Mouse (Mus musculus) CH12.LX (cell line): ENCODE measurements at regions not wholly inside any gene's neighbourhood (a gene's known extent, or its start where the extent isn't known, plus 50 kb on each side); places are given as distances from the start of the nearest gene placed in this dataset.

Source experiments
- DNase-seq: peaks from one replicate; pipeline ENCODE4 v3.0.0-alpha.2; 2013; ENCODE audit errors: extremely low read depth
- H3K27ac ChIP-seq: 2 replicates; pipeline ENCODE4 v1.5.1; 2012; ENCODE audit warnings: low read depth, mild to moderate bottlenecking, control low read depth, moderate library complexity; ENCODE audit not compliant: insufficient read depth
- H3K27me3 ChIP-seq: replicated peaks from 2 replicates; pipeline ENCODE3; 2012; ENCODE audit warnings: inconsistent platforms
- H3K36me3 ChIP-seq, 2 experiments: replicated peaks in 1 of 2; 2 replicates each; pipeline versions ENCODE3 to v1.6.1; 2012; ENCODE audit warnings: inconsistent platforms in 1 of 2, low read length in 1 of 2, mild to moderate bottlenecking in 1 of 2, mixed read lengths in 1 of 2, moderate library complexity in 1 of 2; ENCODE audit not compliant: control insufficient read depth in 1 of 2, insufficient read depth in 1 of 2
- H3K4me1 ChIP-seq, 2 experiments: 2 replicates each; pipeline ENCODE4 v1.6.1; 2012; ENCODE audit warnings: inconsistent platforms in 1 of 2, moderate library complexity in 1 of 2; ENCODE audit not compliant: insufficient read depth in 2 of 2, control insufficient read depth in 1 of 2
- H3K4me2 ChIP-seq: 2 replicates; pipeline ENCODE4 v1.6.1; 2012; ENCODE audit warnings: low read depth, mild to moderate bottlenecking, control low read depth; ENCODE audit not compliant: poor library complexity, insufficient read depth, severe bottlenecking
- H3K4me3 ChIP-seq, 3 experiments: fragments of 150-350 bp in 1 of 3; sonication (generic) in 1 of 3; replicated peaks in 1 of 3; 2 replicates each; pipeline versions ENCODE3 to v1.5.1; 2011 to 2012; ENCODE audit warnings: low read depth in 2 of 3, low read length in 2 of 3, mild to moderate bottlenecking in 2 of 3, moderate library complexity in 2 of 3, control low read depth in 1 of 3, improper control_type of control experiment in 1 of 3, inconsistent platforms in 1 of 3, mixed read lengths in 1 of 3; ENCODE audit not compliant: poor library complexity in 1 of 3
- H3K79me2 ChIP-seq: replicated peaks from 2 replicates; pipeline ENCODE4 v1.6.1; 2012; ENCODE audit warnings: mild to moderate bottlenecking, moderate library complexity; ENCODE audit not compliant: control insufficient read depth, poor library complexity, insufficient read depth, severe bottlenecking; ENCODE audit errors: extremely low read depth
- H3K9ac ChIP-seq: 2 replicates; pipeline ENCODE4 v1.6.1; 2012; ENCODE audit warnings: low read depth, mild to moderate bottlenecking, control low read depth, moderate library complexity; ENCODE audit not compliant: insufficient read depth
- H3K9me3 ChIP-seq: replicated peaks from 2 replicates; pipeline ENCODE3; 2012; ENCODE audit warnings: low read length, inconsistent platforms, mixed read lengths
- CHD2 ChIP-seq: IDR thresholded peaks from 2 replicates; pipeline ENCODE4 v1.6.1; 2011; ENCODE audit warnings: low read length, improper control_type of control experiment
- CTCF ChIP-seq, 2 experiments: IDR thresholded peaks in 1 of 2; conservative IDR thresholded peaks in 1 of 2; 2 replicates each; pipeline ENCODE4 v1.5.1; 2011 to 2012; ENCODE audit warnings: low read depth in 2 of 2, low read length in 2 of 2, improper control_type of control experiment in 1 of 2, inconsistent platforms in 1 of 2, mild to moderate bottlenecking in 1 of 2, moderate library complexity in 1 of 2
- E2F4 ChIP-seq: IDR thresholded peaks from 2 replicates; pipeline ENCODE4 v1.6.1; 2011; ENCODE audit warnings: low read depth, low read length, improper control_type of control experiment; ENCODE audit not compliant: insufficient replicate concordance
- ELF1 ChIP-seq: IDR thresholded peaks from 2 replicates; pipeline ENCODE4 v1.6.1; 2014; ENCODE audit warnings: low read depth, mild to moderate bottlenecking, inconsistent platforms, low read length, improper control_type of control experiment
- EP300 ChIP-seq: IDR thresholded peaks from 2 replicates; pipeline ENCODE4 v1.6.1; 2011; ENCODE audit warnings: low read length, improper control_type of control experiment
- GABPA ChIP-seq: IDR thresholded peaks from 2 replicates; pipeline ENCODE4 v1.6.1; 2012; ENCODE audit warnings: low read depth, low read length, improper control_type of control experiment, inconsistent platforms; ENCODE audit not compliant: insufficient replicate concordance
- HCFC1 ChIP-seq: IDR thresholded peaks from 2 replicates; pipeline ENCODE4 v1.6.1; 2012; ENCODE audit warnings: low read depth, mild to moderate bottlenecking, inconsistent platforms, low read length, improper control_type of control experiment
- JUN ChIP-seq: IDR thresholded peaks from 2 replicates; pipeline ENCODE4 v1.6.1; 2011; ENCODE audit warnings: low read depth, mild to moderate bottlenecking, low read length, improper control_type of control experiment, moderate library complexity; ENCODE audit not compliant: insufficient read depth
- JUND ChIP-seq: conservative IDR thresholded peaks from 2 replicates; pipeline ENCODE4 v1.6.1; 2011; ENCODE audit warnings: low read depth, low read length, improper control_type of control experiment
- KAT2A ChIP-seq: IDR thresholded peaks from 2 replicates; pipeline ENCODE4 v1.6.1; 2012; ENCODE audit warnings: low read length, improper control_type of control experiment, inconsistent platforms; ENCODE audit not compliant: insufficient replicate concordance
- MAFK ChIP-seq: IDR thresholded peaks from 2 replicates; pipeline ENCODE4 v1.6.1; 2011; ENCODE audit warnings: low read length, improper control_type of control experiment; ENCODE audit not compliant: insufficient replicate concordance
- MXI1 ChIP-seq: IDR thresholded peaks from 2 replicates; pipeline ENCODE4 v1.6.1; 2011; ENCODE audit warnings: mild to moderate bottlenecking, low read depth, low read length, improper control_type of control experiment
- MYC ChIP-seq: IDR thresholded peaks from 2 replicates; pipeline ENCODE4 v1.6.1; 2011; ENCODE audit warnings: low read depth, mild to moderate bottlenecking, improper control_type of control experiment, low read length
- NRF1 ChIP-seq: IDR thresholded peaks from 2 replicates; pipeline ENCODE4 v1.6.1; 2014; ENCODE audit warnings: low read depth, mild to moderate bottlenecking, inconsistent platforms, low read length, improper control_type of control experiment, moderate library complexity
- POLR2A ChIP-seq: IDR thresholded peaks from 2 replicates; pipeline ENCODE4 v1.6.1; 2011; ENCODE audit warnings: low read depth, mild to moderate bottlenecking, improper control_type of control experiment, low read length
- POLR2AphosphoS2 ChIP-seq: IDR thresholded peaks from 2 replicates; pipeline ENCODE4 v1.6.1; 2011; ENCODE audit warnings: low read depth, low read length, improper control_type of control experiment
- RAD21 ChIP-seq: IDR thresholded peaks from 2 replicates; pipeline ENCODE4 v1.6.1; 2011; ENCODE audit warnings: low read depth, mild to moderate bottlenecking, low read length, improper control_type of control experiment, moderate library complexity
- SIN3A ChIP-seq: IDR thresholded peaks from 2 replicates; pipeline ENCODE4 v1.6.1; 2012; ENCODE audit warnings: low read length, improper control_type of control experiment, inconsistent platforms
- TCF12 ChIP-seq: IDR thresholded peaks from 2 replicates; pipeline ENCODE4 v1.6.1; 2014; ENCODE audit warnings: low read depth, mild to moderate bottlenecking, inconsistent platforms, low read length, improper control_type of control experiment
- USF1 ChIP-seq: IDR thresholded peaks from 2 replicates; pipeline ENCODE4 v1.6.1; 2014; ENCODE audit warnings: low read depth, mild to moderate bottlenecking, inconsistent platforms, low read length, improper control_type of control experiment
- ZMIZ1 ChIP-seq: IDR thresholded peaks from 2 replicates; pipeline ENCODE4 v1.6.1; 2012; ENCODE audit warnings: low read depth, mild to moderate bottlenecking, inconsistent platforms, low read length, improper control_type of control experiment
- dilution Hi-C: fragments of 300-500 bp; cut with MboI; formaldehyde crosslinking; loops from 2 replicates; pipeline ENCODE4 v1.14.3; 2020; ENCODE audit warnings: low sequenced_read_pairs; ENCODE audit not compliant: extremely low pct_unique_long_range_greater_than_20kb, extremely low pct_ligation_motif_present
- in situ Hi-C: fragments of 300-500 bp; cut with MboI; formaldehyde crosslinking; loops from 3 replicates; pipeline ENCODE4 v1.14.3; 2019; ENCODE audit warnings: low sequenced_read_pairs, low pct_ligation_motif_present, low pct_unique_long_range_greater_than_20kb, mixed read lengths

- in situ Hi-C loops: no loop called here
- H3K4me2 ChIP-seq: no peak overlapping the region
- no peak overlapping the region for H3K27ac ChIP-seq
- no peaks in the 10 kb centered on the region for H3K4me1 ChIP-seq
- no peaks in the 10 kb centered on the region for H3K79me2 ChIP-seq
- H3K27me3 ChIP-seq: no peaks in the 10 kb centered on the region
- dilution Hi-C loops: no loop called here
- no peak overlapping the region for H3K4me3 ChIP-seq
- no peaks in the 10 kb centered on the region for H3K9me3 ChIP-seq
- no peak overlapping the region for H3K9ac ChIP-seq
- no peak for TF ChIP-seq POLR2AphosphoS2
- no peak for TF ChIP-seq NRF1
- TF ChIP-seq MYC: no peak
- no peak for TF ChIP-seq JUN
- TF ChIP-seq ELF1: no peak
- TF ChIP-seq POLR2A: no peak
- no peak for TF ChIP-seq JUND
- no peak for DNase-seq
- H3K36me3 ChIP-seq: no peaks in the 10 kb centered on the region
These were observed 58.3 kb upstream of the Ldlrad3 start for GRCm38 (mm10) chr2:102244491-102244890.

GRCm38 (mm10) chr2:102241626-102242025, 55.4 kb upstream of the Ldlrad3 start:
- H3K9me3 ChIP-seq: no peaks in the 10 kb centered on the region
- H3K4me1 ChIP-seq: no peaks in the 10 kb centered on the region
- no peak overlapping the region for H3K9ac ChIP-seq
- H3K4me2 ChIP-seq: no peak overlapping the region
- H3K36me3 ChIP-seq: no peaks in the 10 kb centered on the region
- dilution Hi-C loops (no loop called here), in situ Hi-C loops (no loop called here)
- no peak overlapping the region for H3K4me3 ChIP-seq
- TF ChIP-seq CHD2: no peak
- no peak for TF ChIP-seq HCFC1
- TF ChIP-seq POLR2AphosphoS2: no peak
- TF ChIP-seq JUN: no peak
- TF ChIP-seq MAFK: no peak
- no peak for TF ChIP-seq GABPA
- no peak for TF ChIP-seq MYC
- TF ChIP-seq RAD21: no peak
- no peak for TF ChIP-seq EP300
- no peak for TF ChIP-seq E2F4
- TF ChIP-seq MXI1: no peak
- no peak for TF ChIP-seq USF1
- TF ChIP-seq CTCF (conservative IDR thresholded peaks at IDR 0.05 in 1 of 2, IDR thresholded peaks at IDR 0.05 in 1 of 2; ENCODE audit: low read depth in 2 of 2, low read length in 2 of 2): no peak
- no peak for TF ChIP-seq TCF12
- no peak for TF ChIP-seq KAT2A
- TF ChIP-seq SIN3A: no peak
- TF ChIP-seq ZMIZ1: no peak
- TF ChIP-seq NRF1: no peak
- no peaks in the 10 kb centered on the region for H3K79me2 ChIP-seq
- no peak for DNase-seq
- no peaks in the 10 kb centered on the region for H3K27me3 ChIP-seq
- no peak overlapping the region for H3K27ac ChIP-seq
